Mouse (Mus musculus) lung, embryonic 14.5 days (tissue): ENCODE measurements at regions not wholly inside any gene's neighbourhood (a gene's known extent, or its start where the extent isn't known, plus 50 kb on each side); places are given as distances from the start of the nearest gene placed in this dataset.

Source experiments
- ATAC-seq: fragments of 200-750 bp; cut with Nextera tagmentation; 2 replicates; pipeline ENCODE4 v1.8.0; 2017; ENCODE audit warnings: mild to moderate bottlenecking, moderate TSS enrichment, moderate library complexity; ENCODE audit not compliant: insufficient read depth
- DNase-seq: peaks from one replicate; pipeline ENCODE4 v3.0.0-alpha.2; 2015
- H3K27ac ChIP-seq: fragments of 300-500 bp; sonication (generic); 2 replicates; pipeline ENCODE4 v1.5.1; 2014; ENCODE audit warnings: low read depth, mild to moderate bottlenecking, moderate library complexity
- H3K27me3 ChIP-seq: fragments of 300-500 bp; sonication (generic); 2 replicates; pipeline ENCODE4 v1.6.1; 2014; ENCODE audit warnings: low read length, control low read depth; ENCODE audit not compliant: insufficient read depth
- H3K36me3 ChIP-seq: fragments of 300-500 bp; sonication (generic); 2 replicates; pipeline ENCODE4 v1.6.1; 2014; ENCODE audit warnings: control low read depth; ENCODE audit not compliant: insufficient read depth
- H3K4me1 ChIP-seq: fragments of 300-500 bp; sonication (generic); 2 replicates; pipeline ENCODE4 v1.6.1; 2014; ENCODE audit warnings: antibody characterized with exemption, control low read depth; ENCODE audit not compliant: insufficient read depth
- H3K4me2 ChIP-seq: fragments of 300-500 bp; sonication (generic); 2 replicates; pipeline ENCODE4 v1.6.1; 2014; ENCODE audit warnings: mild to moderate bottlenecking
- H3K4me3 ChIP-seq: fragments of 300-500 bp; sonication (generic); 2 replicates; pipeline ENCODE4 v1.5.1; 2014; ENCODE audit warnings: low read depth, low read length
- H3K9ac ChIP-seq: fragments of 300-500 bp; sonication (generic); 2 replicates; pipeline ENCODE4 v1.6.1; 2014
- H3K9me3 ChIP-seq: fragments of 300-500 bp; sonication (generic); 2 replicates; pipeline ENCODE4 v1.6.1; 2016; ENCODE audit warnings: low read depth, low read length, control low read depth
- CTCF ChIP-seq: IDR thresholded peaks from 2 replicates; pipeline ENCODE4 v1.5.1; 2016; ENCODE audit warnings: antibody characterized with exemption, low read depth
- WGBS: fragments of 180-500 bp; shearing (Covaris S2); extraction: QIAGEN DNeasy Blood & Tissue Kit; methylation state at CpG from one replicate; pipeline ENCODE4 v1.1.7; 2014; 5-methylcytosine and 5-hydroxymethylcytosine counted together

GRCm38 (mm10) chr12:107142226-107142625 is 346.2 kb upstream of the 3110018I06Rik start:
- 89% methylated on average over 6 of the region's 6 CpGs for WGBS
- Histone ChIP-seq H3K27me3 (no peaks in the 10 kb centered on the region), H3K4me1 (no peaks in the 10 kb centered on the region), H3K9me3 (no peaks in the 10 kb centered on the region), H3K4me3 (no peak overlapping the region), H3K4me2 (no peak overlapping the region), H3K27ac (no peak overlapping the region), H3K36me3 (no peaks in the 10 kb centered on the region), H3K9ac (no peak overlapping the region)
- ATAC-seq, result no peak
- TF ChIP-seq CTCF, result no peak
- no peak for DNase-seq

DNA sequence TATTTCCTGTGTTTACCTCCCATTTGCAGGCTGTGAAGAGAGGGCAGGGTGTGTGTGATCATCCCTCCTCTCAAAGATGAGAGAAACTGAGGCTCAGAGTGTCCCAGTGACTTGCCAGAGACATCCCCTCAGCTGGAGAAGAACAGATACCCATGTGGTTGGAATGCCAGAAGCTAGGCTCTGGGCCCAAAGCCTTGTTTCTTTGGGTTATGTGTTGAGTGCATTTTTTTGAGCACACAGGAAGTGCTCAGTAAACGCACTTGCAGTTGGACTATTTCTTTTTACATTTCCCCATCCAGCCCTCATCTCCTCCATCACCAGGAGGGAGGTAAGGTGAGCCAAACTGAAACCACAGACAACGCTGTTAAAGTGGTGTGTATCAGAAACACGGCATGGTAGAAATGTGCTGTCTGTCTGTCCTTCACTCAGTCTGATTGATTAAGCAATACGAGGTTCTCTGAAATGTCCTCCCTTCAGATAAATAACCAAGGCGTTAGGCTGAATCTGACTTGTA is 341.8 kb upstream of the 3110018I06Rik start:
- H3K9ac ChIP-seq, result no peak overlapping the region

GRCm38 (mm10) chr12:107148451-107148850 is 340.0 kb upstream of the 3110018I06Rik start:
- no peaks in the 10 kb centered on the region for H3K27me3 ChIP-seq
- H3K36me3 ChIP-seq, result no peaks in the 10 kb centered on the region
- ATAC-seq (no peak), DNase-seq (no peak)
- H3K27ac ChIP-seq, result no peak overlapping the region
- H3K4me1 ChIP-seq, result no peaks in the 10 kb centered on the region
- no peak overlapping the region for H3K9ac ChIP-seq
- no peak overlapping the region for H3K4me3 ChIP-seq
- TF ChIP-seq CTCF, result no peak
- WGBS, result 56% methylated on average over 8 of the region's 8 CpGs
- no peak overlapping the region for H3K4me2 ChIP-seq
- no peaks in the 10 kb centered on the region for H3K9me3 ChIP-seq

More for the DNA sequence above, 341.8 kb upstream of the 3110018I06Rik start:
- Histone ChIP-seq H3K27ac (no peak overlapping the region), H3K4me1 (no peaks in the 10 kb centered on the region), H3K27me3 (no peaks in the 10 kb centered on the region), H3K36me3 (no peaks in the 10 kb centered on the region), H3K9me3 (no peaks in the 10 kb centered on the region), H3K4me2 (no peak overlapping the region), H3K4me3 (no peak overlapping the region)
- ATAC-seq (no peak), DNase-seq (no peak)
- 41% methylated on average over 5 of the region's 5 CpGs for WGBS
- TF ChIP-seq CTCF, result no peak

DNA sequence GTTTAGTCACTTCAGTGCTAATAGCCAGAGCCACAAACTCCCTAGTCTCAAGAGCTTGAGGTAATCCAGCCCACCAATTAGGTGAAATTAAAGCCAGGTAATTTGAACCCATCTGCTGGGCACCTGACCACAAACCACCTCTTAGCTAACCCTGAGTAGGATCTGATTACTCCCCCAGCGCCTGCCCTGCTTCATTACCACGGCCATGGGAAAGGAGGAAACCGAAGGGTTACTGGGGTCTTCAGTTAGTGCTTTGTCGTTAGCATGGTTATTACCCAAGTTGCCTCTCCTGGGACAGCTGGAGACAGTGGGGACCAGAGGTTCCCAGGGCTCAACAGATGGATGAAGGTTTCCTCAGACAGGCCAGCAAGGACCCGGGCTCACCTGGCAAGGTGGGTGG is 337.3 kb upstream of the 3110018I06Rik start:
- ATAC-seq (no peak), DNase-seq (no peak)
- H3K4me2 ChIP-seq, result no peak overlapping the region

GRCm38 (mm10) chr12:107154668-107155067 is 333.8 kb upstream of the 3110018I06Rik start:
- Histone ChIP-seq H3K9ac (no peak overlapping the region), H3K27me3 (no peaks in the 10 kb centered on the region), H3K4me3 (no peak overlapping the region), H3K4me1 (no peaks in the 10 kb centered on the region), H3K36me3 (no peaks in the 10 kb centered on the region), H3K27ac (no peak overlapping the region), H3K4me2 (no peak overlapping the region), H3K9me3 (no peaks in the 10 kb centered on the region)
- DNase-seq (no peak), ATAC-seq (no peak)
- WGBS, result 86% methylated on average over 2 of the region's 2 CpGs
- TF ChIP-seq CTCF, result no peak

More for the DNA sequence above, 337.3 kb upstream of the 3110018I06Rik start:
- WGBS, result 79% methylated on average over 5 of the region's 5 CpGs
- H3K4me3 ChIP-seq, result no peak overlapping the region
- H3K36me3 ChIP-seq, result no peaks in the 10 kb centered on the region
- H3K9me3 ChIP-seq, result no peaks in the 10 kb centered on the region
- H3K27me3 ChIP-seq, result no peaks in the 10 kb centered on the region
- no peak overlapping the region for H3K27ac ChIP-seq
- no peak overlapping the region for H3K9ac ChIP-seq
- no peak for TF ChIP-seq CTCF
- no peaks in the 10 kb centered on the region for H3K4me1 ChIP-seq

DNA sequence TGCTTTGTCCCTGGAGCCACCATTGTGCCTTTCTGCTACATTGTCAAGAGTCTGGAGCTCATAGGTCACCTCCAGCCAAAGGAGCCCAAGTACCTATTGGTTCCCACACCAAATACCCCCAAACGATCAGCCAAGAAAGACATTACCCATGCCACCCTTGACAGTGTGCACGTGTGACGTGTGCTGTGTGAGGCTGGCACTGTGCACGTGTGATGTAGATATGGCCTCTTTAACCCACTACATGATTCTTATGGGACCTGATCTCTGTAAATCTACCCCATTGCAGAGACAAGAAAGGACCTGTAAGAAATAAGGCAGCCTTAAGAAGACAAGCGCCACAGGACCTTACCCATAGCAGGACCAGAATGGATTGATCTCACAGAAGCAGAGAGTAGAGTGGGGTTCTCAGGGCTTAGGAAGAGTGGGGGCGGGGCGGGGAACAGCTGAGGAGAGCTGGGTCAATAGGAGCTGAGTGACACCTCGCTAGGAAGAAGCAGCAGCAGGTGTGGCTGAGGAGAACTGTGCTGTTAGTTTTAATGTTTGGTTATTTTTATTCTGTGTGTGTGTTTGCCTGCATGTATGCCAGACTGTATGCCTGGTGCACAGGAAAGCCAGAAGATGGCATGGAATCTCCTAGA is 331.5 kb upstream of the 3110018I06Rik start:
- Histone ChIP-seq H3K4me3 (no peak overlapping the region), H3K4me1 (no peaks in the 10 kb centered on the region), H3K27ac (no peak overlapping the region), H3K36me3 (no peaks in the 10 kb centered on the region), H3K4me2 (no peak overlapping the region), H3K9ac (no peak overlapping the region), H3K27me3 (no peaks in the 10 kb centered on the region), H3K9me3 (no peaks in the 10 kb centered on the region)
- DNase-seq, result no peak
- no peak for ATAC-seq
- no peak for TF ChIP-seq CTCF
- WGBS, result 63% methylated on average over 8 of the region's 8 CpGs

- Histone ChIP-seq H3K9ac (no peak overlapping the region), H3K4me2 (no peak overlapping the region), H3K27me3 (no peaks in the 10 kb centered on the region), H3K9me3 (no peaks in the 10 kb centered on the region), H3K4me3 (no peak overlapping the region), H3K36me3 (no peaks in the 10 kb centered on the region), H3K4me1 (no peaks in the 10 kb centered on the region), H3K27ac (no peak overlapping the region)
- ATAC-seq (no peak), DNase-seq (no peak)
- WGBS, result 52% methylated on average over 5 of the region's 5 CpGs
- no peak for TF ChIP-seq CTCF
Measured at GRCm38 (mm10) chr12:107159126-107159525, 329.3 kb upstream of the 3110018I06Rik start.

DNA sequence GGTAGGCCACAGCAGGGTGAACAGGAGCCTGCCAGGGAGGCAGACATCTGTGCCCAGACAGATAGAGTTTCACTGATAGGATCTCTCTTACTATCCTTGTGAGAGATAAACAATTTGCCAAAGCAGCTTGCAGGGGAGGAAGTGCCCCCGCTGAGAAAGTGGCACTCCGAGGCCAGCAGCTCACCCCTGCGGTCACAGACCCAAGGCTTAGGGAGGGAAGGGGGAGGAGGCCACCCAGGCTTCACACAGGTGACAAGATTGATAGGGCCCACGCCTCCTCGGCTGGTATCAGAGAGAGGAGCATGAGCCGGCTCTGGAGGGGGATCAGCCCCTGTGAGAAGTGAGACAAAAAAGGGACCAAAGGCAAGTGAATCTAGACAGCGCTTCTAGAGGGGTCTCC is 328.3 kb upstream of the 3110018I06Rik start:
- Histone ChIP-seq H3K27me3 (no peaks in the 10 kb centered on the region), H3K9me3 (no peaks in the 10 kb centered on the region), H3K9ac (no peak overlapping the region), H3K27ac (no peak overlapping the region), H3K36me3 (no peaks in the 10 kb centered on the region), H3K4me1 (no peaks in the 10 kb centered on the region), H3K4me3 (no peak overlapping the region), H3K4me2 (no peak overlapping the region)
- 4% methylated on average over 7 of the region's 7 CpGs for whole genome bisulfite sequencing
- no peak for TF ChIP-seq CTCF
- DNase-seq (no peak), ATAC-seq (no peak)
